Mouse (Mus musculus) E14TG2a.4 (cell line): ENCODE results near the gene Olfr339.

Experiments used
- CTCF ChIP-seq: conservative IDR thresholded peaks from 2 replicates; pipeline ENCODE4 v1.5.1; 2014; ENCODE audit warnings: low read length
- NANOG ChIP-seq: IDR thresholded peaks from 2 replicates; pipeline ENCODE4 v1.6.1; 2014; ENCODE audit warnings: borderline replicate concordance, low read length, mixed read lengths
- POU5F1 ChIP-seq: IDR thresholded peaks from 2 replicates; pipeline ENCODE4 v1.6.1; 2014; ENCODE audit warnings: low read length, borderline replicate concordance

DNA sequence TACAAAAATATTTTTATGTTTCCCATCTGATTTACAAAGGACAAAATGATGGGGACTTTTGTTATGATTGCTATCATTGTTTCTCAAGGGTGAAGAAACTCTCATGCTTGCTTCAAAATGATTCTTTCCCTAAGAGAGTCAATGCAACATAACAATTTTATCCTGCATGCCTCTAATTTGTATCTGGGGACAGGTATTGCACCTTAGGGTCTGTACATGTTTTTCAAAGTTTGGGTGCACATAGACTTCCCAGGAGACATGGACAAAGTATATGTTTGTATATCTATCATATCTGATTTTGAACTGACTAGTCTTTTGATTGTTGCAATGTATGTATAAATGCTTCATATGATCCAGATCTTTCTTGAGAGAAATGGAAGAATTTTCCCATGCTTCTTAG lies 45.5 kb upstream of the Olfr339 start, which contains the start of gene Olfr338:
- no peak for TF ChIP-seq CTCF
- TF ChIP-seq POU5F1: no peak
- TF ChIP-seq NANOG: no peak
